Mouse (Mus musculus): ENCODE measurements around the gene Styxl1.

Styxl1 gene

DNA sequence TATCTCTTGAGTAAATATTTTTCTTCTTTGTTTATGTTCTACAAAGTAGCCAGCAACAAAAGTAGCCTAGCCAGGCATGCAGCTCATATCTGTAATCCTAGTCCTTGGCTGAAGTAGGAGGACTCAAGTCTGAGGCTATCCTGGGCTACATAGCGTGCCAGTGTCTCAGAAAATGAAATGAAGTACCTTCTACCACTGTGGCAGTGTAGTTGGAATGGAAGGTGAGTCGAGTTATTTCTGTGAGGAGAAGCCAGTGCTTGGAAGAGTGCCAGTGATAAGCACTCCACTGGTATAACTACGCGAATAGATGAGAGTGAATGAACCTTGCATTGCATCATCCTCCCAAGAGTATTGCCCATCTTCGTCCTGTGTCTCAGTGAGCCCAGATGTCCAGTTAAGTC is 80.5 kb downstream of the Styxl1 start:
- no peak for DNase-seq (ENCODE audit: low spot score)

Data from layer of hippocampus, adult 11-12 months (tissue).